Mouse (Mus musculus) layer of hippocampus, postnatal 25 days (tissue): ENCODE results near the gene Itpr1. TPM values are rescaled to one million over a fixed set of nuclear protein-coding genes. Genes with fewer than 3 reads are reported as not detected.

ENCODE experiments used
- DNase-seq, 2 experiments: peaks; one replicate each; pipeline ENCODE4 v3.0.0; 2022; ENCODE audit warnings: mixed read lengths in 2 of 2, low spot score in 1 of 2; ENCODE audit errors: extremely low spot score in 1 of 2
- total RNA-seq, 2 experiments: library from RNA; stranded (reverse); gene quantifications; 2 replicates each; pipeline ENCODE4 v1.2.3; 2021

Gene Itpr1
- total RNA-seq, 2 experiments from 2014 or later = 258 to 259 TPM

- no peak for DNase-seq
These were observed 101.1 kb downstream of the Itpr1 start for GRCm38 (mm10) chr6:108313997-108314396.

DNA sequence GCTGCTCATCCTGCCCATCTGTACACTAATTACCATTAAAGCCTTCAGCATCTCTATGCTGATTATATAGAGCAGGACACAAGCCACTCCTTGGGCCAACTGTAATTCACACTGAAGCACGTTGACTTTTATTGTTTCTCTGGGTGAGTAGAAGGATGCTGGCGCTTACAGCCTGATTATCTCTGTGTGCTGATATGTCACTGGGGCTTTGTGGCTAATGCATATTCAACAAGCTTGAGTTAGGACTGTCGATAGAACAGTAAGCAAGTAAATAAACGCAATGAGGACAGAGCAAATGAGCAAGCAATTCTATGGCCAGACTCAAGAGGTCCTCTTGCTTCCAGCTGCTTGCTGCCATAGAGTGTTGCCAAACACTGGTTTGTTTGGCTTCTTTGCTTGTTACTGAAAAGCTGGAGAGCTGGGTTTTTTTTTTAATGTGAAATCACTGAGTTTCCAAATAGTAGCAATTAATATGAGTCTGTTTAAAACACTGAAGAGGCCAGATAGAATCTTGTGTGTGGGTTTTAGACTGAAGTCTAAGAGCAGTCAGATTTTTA is 103.5 kb downstream of the Itpr1 start:
- no peak for DNase-seq

- no peak for DNase-seq
These were observed 104.1 kb downstream of the Itpr1 start for GRCm38 (mm10) chr6:108316951-108317350.

GRCm38 (mm10) chr6:108321653-108322052 is 108.8 kb downstream of the Itpr1 start:
- no peak for DNase-seq

GRCm38 (mm10) chr6:108324464-108325025 is 111.6 kb downstream of the Itpr1 start:
- no peak for DNase-seq

- no peak for DNase-seq
These were observed 112.5 kb downstream of the Itpr1 start for GRCm38 (mm10) chr6:108325400-108325799.

GRCm38 (mm10) chr6:108325948-108326411 is 113.1 kb downstream of the Itpr1 start:
- no peak for DNase-seq

GRCm38 (mm10) chr6:108326751-108327161 is 113.9 kb downstream of the Itpr1 start:
- DNase-seq = no peak

GRCm38 (mm10) chr6:108327561-108327960 is 114.7 kb downstream of the Itpr1 start:
- DNase-seq = no peak

- DNase-seq = no peak
These were observed 115.4 kb downstream of the Itpr1 start for GRCm38 (mm10) chr6:108328296-108328695.

GRCm38 (mm10) chr6:108330461-108330860 is 117.6 kb downstream of the Itpr1 start:
- no peak for DNase-seq

DNA sequence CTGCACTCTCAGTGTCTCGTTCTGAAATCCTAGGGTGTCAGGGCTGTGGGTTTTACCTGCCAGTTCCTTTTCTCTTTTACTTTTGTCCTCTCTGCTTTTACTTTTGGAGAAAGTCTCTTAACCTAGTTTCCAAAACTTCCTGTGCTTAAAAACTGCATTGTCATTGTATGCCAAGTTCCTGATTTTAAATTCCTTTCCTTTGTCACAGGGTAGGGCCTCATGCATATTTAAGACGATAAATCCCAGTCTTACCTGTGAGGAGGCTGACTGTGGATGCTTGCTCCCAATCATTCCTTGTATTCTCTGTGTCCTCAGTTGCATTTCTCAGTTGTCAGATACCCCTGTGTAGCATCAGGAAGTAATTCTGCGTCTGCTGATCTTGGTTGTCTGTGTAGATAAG is 118.4 kb downstream of the Itpr1 start:
- DNase-seq = no peak

- no peak for DNase-seq
These were observed 121.2 kb downstream of the Itpr1 start for GRCm38 (mm10) chr6:108334059-108334458.

GRCm38 (mm10) chr6:108335202-108335823 is 122.4 kb downstream of the Itpr1 start:
- no peak for DNase-seq

DNA sequence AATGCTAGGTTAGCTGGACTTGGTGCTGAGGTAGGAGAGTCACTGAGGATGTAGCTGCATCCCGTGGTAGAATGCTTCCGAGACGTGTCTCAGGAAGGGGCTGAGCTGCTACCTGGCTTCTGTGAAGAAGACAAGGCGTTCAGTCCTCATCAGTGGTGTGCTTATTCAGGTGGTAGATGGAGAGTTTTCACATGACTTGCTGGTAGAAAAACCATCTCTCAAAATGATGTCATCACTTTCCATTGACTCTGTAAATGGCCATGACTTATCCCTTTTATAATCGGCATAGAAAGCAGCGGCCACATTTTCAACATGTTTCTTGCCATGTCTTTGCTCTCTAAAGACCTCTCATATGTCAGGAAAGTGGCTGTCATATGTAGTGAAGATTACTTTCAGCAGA is 123.6 kb downstream of the Itpr1 start:
- DNase-seq = no peak

GRCm38 (mm10) chr6:108337289-108337688 is 124.4 kb downstream of the Itpr1 start:
- no peak for DNase-seq

DNA sequence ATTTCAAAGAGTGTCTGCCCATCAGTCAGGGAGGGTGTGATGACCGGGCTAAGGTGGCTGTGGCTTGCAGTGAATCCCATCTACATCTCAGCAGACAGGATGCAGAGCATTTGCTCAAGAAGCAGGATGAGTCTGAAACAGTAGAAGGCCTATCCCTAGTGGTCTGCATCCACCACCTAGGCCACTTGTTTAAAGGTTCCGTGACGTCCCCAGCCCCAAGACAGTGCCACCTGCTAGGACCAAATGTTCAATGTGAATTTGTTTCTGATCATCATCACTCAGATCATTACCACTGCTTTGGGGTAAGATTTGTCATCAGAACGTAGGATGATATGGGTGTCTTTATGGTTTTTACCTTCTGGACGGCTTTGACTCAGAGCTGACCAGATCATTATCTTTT is 125.5 kb downstream of the Itpr1 start:
- no peak for DNase-seq

DNA sequence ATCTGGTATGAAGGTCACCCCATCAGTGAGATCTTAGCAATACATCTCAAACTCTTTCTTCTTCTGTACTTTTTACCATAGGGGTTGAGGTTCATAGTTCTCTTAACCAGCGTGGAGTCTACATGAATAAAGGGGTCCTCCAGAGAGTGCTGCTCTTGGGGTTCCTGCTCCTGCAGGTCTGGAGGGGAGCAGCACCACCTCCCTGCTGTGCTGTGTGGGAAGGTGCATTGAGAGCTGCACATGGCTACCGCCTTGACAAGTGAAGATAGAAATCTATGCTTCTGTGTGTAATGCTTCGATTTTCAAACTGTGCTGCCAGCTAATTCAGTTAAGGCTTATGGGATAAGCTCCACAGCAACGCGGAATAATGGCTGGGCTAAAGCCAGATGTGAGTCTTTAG is 130.1 kb downstream of the Itpr1 start:
- DNase-seq = no peak

GRCm38 (mm10) chr6:108343781-108344310 is 130.9 kb downstream of the Itpr1 start:
- DNase-seq = no peak

- no peak for DNase-seq
These were observed 137.9 kb downstream of the Itpr1 start for GRCm38 (mm10) chr6:108350801-108351200.

DNA sequence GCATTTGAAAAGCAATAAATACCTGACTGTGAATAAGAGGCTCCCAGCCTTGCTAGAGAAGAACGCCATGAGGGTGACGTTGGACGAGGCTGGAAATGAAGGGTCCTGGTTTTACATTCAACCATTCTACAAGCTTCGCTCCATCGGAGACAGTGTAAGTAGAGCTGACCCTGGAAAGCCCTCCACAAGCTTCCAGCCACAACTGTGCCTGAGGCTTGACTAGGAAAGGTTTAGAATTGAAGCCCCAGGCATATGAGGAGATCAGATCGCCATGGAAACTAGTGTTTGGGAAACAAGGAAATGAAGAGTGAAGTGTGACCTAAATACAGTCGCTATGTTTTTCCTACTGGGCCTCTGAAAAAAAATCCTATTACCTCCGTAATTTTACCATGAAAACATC is 139.1 kb downstream of the Itpr1 start:
- DNase-seq = no peak

DNA sequence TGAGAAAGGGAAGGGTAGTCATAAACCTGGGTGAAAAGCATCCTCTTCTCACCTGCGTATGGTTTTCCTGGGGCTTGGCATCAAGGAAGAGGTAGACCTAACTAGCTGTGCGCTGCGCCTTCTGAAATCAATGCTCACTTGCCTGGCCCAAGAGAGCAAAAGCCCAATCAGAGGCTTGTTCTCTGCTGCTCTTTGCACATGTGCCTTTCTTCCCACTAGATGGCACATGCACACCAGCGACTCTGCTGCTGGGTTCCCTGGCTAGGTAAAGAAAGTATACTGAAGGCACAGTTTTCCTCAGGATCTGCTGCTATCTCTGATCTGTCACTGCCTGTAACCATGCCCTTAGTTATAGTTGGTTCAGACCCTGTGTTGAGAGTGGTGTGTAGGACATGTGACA is 154.5 kb downstream of the Itpr1 start:
- no peak for DNase-seq
